Mouse (Mus musculus) C2C12 (cell line): ENCODE data around the gene Card9.

Experiments
- CTCF ChIP-seq: IDR thresholded peaks from one replicate; pipeline ENCODE4 v1.5.1; 2011; ENCODE audit not compliant: control insufficient read depth, insufficient read depth, insufficient read length
- MAX ChIP-seq: IDR thresholded peaks from one replicate; pipeline ENCODE4 v1.6.1; 2011; ENCODE audit warnings: mild to moderate bottlenecking, control low read depth

GRCm38 (mm10) chr2:26342044-26342443 is 18.7 kb downstream of the Card9 start:
- TF ChIP-seq MAX (no peak), CTCF (no peak)
